Mouse (Mus musculus) lung, adult 2 months (tissue): ENCODE measurements around the gene Pax5.

ENCODE experiments used
- CTCF ChIP-seq: fragments of 200-500 bp; IDR thresholded peaks from 2 replicates; pipeline ENCODE4 v1.5.1; 2011; ENCODE audit warnings: mild to moderate bottlenecking, low read length, control low read depth; ENCODE audit not compliant: insufficient read depth
- POLR2A ChIP-seq: fragments of 200-500 bp; IDR thresholded peaks from 2 replicates; pipeline ENCODE4 v1.6.1; 2011; ENCODE audit warnings: low read depth, mild to moderate bottlenecking, control low read depth, low read length, borderline replicate concordance; ENCODE audit errors: extremely low read depth

GRCm38 (mm10) chr4:44543880-44544279, 166.4 kb downstream of the Pax5 start:
- TF ChIP-seq CTCF (no peak), POLR2A (no peak)
